Mouse (Mus musculus): Measurements from ENCODE around the gene Creb3l4.

The Creb3l4 gene

GRCm38 (mm10) chr3:90197548-90197947 lies 45.8 kb downstream of the Creb3l4 start:
- intact Hi-C loops (cut with DNase I) = no loop called here

DNA sequence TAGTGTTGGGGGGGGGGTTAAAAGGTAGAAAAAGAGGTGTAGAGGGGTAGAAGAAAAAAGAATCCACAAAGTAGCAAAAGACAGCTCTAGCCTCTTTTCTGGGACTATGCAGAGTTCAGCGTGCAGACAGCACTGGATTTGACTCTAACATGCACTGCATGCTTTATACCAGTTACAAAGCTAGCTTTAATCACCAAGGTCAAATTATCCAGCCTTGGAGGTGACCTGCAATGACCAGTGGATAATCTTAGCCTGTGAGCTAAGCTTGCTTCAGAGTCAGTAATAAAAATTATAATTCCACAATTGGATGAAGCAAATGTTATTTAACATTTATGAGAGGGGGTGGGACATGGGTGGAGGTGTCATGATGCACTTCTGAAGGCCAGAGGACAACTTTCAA lies 47.7 kb downstream of the Creb3l4 start:
- intact Hi-C loops (cut with DNase I) = no loop called here

GRCm38 (mm10) chr3:90194759-90195158 lies 48.6 kb downstream of the Creb3l4 start:
- intact Hi-C loops (cut with DNase I) = no loop called here

DNA sequence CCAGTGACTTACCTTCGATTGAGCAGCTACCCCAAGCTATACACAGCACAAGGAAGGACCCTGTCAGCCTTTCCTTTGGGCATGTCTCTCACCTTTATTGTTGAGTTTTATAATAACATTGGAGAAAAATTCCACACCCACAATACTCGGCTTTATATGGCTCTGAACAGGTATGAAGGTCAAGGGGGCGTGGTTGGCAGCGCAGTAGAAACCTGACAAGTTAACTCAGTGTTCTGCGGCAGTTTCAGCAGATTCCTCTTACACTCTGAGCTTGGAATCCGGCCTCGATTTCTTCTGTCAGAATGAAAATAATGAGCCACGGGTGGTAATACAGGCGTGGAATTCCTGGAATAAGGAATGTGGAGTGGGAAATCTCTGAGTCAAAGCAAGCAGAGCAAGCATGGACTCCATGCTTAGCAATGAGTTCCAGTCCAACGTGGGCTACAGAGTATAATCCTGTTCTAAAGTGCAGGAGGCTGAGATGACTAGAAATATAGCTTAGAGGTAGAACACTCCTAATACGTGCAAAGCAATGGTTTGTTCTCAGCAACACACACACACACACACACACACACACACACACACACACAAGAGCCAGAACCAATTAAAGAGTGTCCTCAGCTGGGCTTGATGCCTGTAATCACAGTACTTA lies 52.3 kb downstream of the Creb3l4 start:
- intact Hi-C loops (cut with DNase I) = no loop called here

Small RNAs within 50 kb of the gene (microRNA-seq; reads per million reads assigned to microRNA genes)
- gene Mir7012 = 0 to 0.23 reads per million in 2 experiments
